Mouse (Mus musculus): ENCODE data around the gene Nr1h4.

DNA sequence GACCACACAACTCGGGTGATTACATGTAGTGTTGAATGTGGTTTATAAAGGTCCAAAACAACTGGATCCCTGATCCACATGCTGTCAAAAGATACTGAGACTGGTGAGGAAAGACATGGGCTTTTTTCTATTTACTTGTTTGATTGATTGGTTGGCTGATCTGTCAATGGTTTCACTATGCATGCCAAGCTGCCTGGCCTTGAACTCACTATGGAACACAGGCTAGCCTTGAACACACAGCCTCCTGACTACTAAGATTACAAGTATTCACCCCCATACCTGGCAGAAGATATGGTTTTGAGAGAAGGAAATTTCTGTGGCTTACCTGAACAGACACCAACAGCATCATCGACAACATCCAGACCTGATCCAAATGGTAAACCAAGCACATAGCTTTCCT is 15.0 kb downstream of the Nr1h4 start:
- TF ChIP-seq CTCF (IDR thresholded peaks at IDR 0.05; ENCODE audit: control insufficient read depth, insufficient read depth, low read length) (no peak), POLR2A (IDR thresholded peaks at IDR 0.05; ENCODE audit: borderline replicate concordance, control insufficient read depth, low read depth, low read length) (no peak)
